Mouse (Mus musculus): ENCODE data around the gene Rhof. TPM values are rescaled to one million over a fixed set of nuclear protein-coding genes. Genes with fewer than 3 reads are reported as not detected.

Rhof gene
- total RNA-seq, 2 experiments from 2014 or later: 56.0 to 56.7 TPM

GRCm38 (mm10) chr5:123138230-123138911, 5.9 kb upstream of the Rhof start:
- DNase-seq (ENCODE audit: extremely low spot score in 1 of 2, low spot score in 2 of 2): peak in 1 of 2 experiments; percentile 85
- intact Hi-C loops (cut with DNase I): no loop called here

- intact Hi-C loops (cut with DNase I): no loop called here
- DNase-seq (ENCODE audit: extremely low spot score in 1 of 2, low spot score in 2 of 2): no peak
These were observed 5.4 kb upstream of the Rhof start for GRCm38 (mm10) chr5:123137910-123138229.

- peak; percentile 61 to 92 for DNase-seq (ENCODE audit: extremely low spot score in 1 of 2, low spot score in 2 of 2)
- intact Hi-C loops (cut with DNase I): no loop called here
These were observed 4.8 kb upstream of the Rhof start for GRCm38 (mm10) chr5:123137044-123137909.

- intact Hi-C loops (cut with DNase I): no loop called here
- peak; percentile 88 to 96 for DNase-seq (ENCODE audit: extremely low spot score in 1 of 2, low spot score in 2 of 2)
These were observed 4.0 kb upstream of the Rhof start for GRCm38 (mm10) chr5:123136361-123137043.

GRCm38 (mm10) chr5:123135471-123136360, 3.2 kb upstream of the Rhof start:
- intact Hi-C loops (cut with DNase I): no loop called here
- DNase-seq (ENCODE audit: extremely low spot score in 1 of 2, low spot score in 2 of 2): peak; percentile 60 to 90

- intact Hi-C loops (cut with DNase I): loop anchor here (5.0 kb wide), 1 partner anchor 73 kb away; no protein-coding TSS in a partner anchor
These were observed 2.4 kb upstream of the Rhof start for GRCm38 (mm10) chr5:123134875-123135382.

GRCm38 (mm10) chr5:123134186-123134874, 1.8 kb upstream of the Rhof start:
- intact Hi-C loops (cut with DNase I): loop anchor here (5.0 kb wide), 1 partner anchor 72 kb away; no protein-coding TSS in a partner anchor
- peak; percentile 53 to 85 for DNase-seq (ENCODE audit: extremely low spot score in 1 of 2, low spot score in 2 of 2)

More at GRCm38 (mm10) chr5:123134875-123135382, 2.4 kb upstream of the Rhof start:
- no peak for DNase-seq (ENCODE audit: extremely low spot score in 1 of 2, low spot score in 2 of 2)

- intact Hi-C loops (cut with DNase I): loop anchor here (2.0 to 5.0 kb wide), 2 partner anchors 15 to 71 kb away; no protein-coding TSS in a partner anchor
- peak; percentile 53 to 57 for DNase-seq (ENCODE audit: extremely low spot score in 1 of 2, low spot score in 2 of 2)
These were observed 1.3 kb upstream of the Rhof start for GRCm38 (mm10) chr5:123133784-123134143.

GRCm38 (mm10) chr5:123133083-123133783, 741 bp upstream of the Rhof start:
- peak; percentile 82 to 86 for DNase-seq (ENCODE audit: extremely low spot score in 1 of 2, low spot score in 2 of 2)
- intact Hi-C loops (cut with DNase I): loop anchor here (2.0 to 5.0 kb wide), 2 partner anchors 16 to 71 kb away; no protein-coding TSS in a partner anchor

GRCm38 (mm10) chr5:123130814-123131148, 1.7 kb downstream of the Rhof start:
- no peak for DNase-seq (ENCODE audit: extremely low spot score in 1 of 2, low spot score in 2 of 2)
- intact Hi-C loops (cut with DNase I): loop anchor here (5.0 kb wide), 1 partner anchor 68 kb away; no protein-coding TSS in a partner anchor

GRCm38 (mm10) chr5:123130030-123130813, 2.3 kb downstream of the Rhof start:
- intact Hi-C loops (cut with DNase I): loop anchor here (5.0 kb wide), 1 partner anchor 68 kb away; no protein-coding TSS in a partner anchor

GRCm38 (mm10) chr5:123129170-123129757, 3.2 kb downstream of the Rhof start:
- intact Hi-C loops (cut with DNase I): no loop called here
- no peak for DNase-seq (ENCODE audit: extremely low spot score in 1 of 2, low spot score in 2 of 2)

More at GRCm38 (mm10) chr5:123130030-123130813, 2.3 kb downstream of the Rhof start:
- no peak for DNase-seq (ENCODE audit: extremely low spot score in 1 of 2, low spot score in 2 of 2)

- intact Hi-C loops (cut with DNase I): no loop called here
- peak in 1 of 2 experiments; percentile 47 for DNase-seq (ENCODE audit: extremely low spot score in 1 of 2, low spot score in 2 of 2)
These were observed 3.9 kb downstream of the Rhof start for GRCm38 (mm10) chr5:123128426-123129169.

GRCm38 (mm10) chr5:123127031-123127430, 5.5 kb downstream of the Rhof start:
- DNase-seq (ENCODE audit: extremely low spot score in 1 of 2, low spot score in 2 of 2): no peak
- intact Hi-C loops (cut with DNase I): no loop called here
